Mouse (Mus musculus): Measurements from ENCODE around the gene Itpr1. TPM values are rescaled to one million over a fixed set of nuclear protein-coding genes. Genes with fewer than 3 reads are reported as not detected.
"Not testable (repeated sequence)": the region's sequence is repeated elsewhere in the genome, so short reads cannot be mapped to it uniquely, and the experiment has no call there.

Gene Itpr1
- total RNA-seq, 4 experiments from 2014 or later: 131 to 220 (median 161) TPM

DNA sequence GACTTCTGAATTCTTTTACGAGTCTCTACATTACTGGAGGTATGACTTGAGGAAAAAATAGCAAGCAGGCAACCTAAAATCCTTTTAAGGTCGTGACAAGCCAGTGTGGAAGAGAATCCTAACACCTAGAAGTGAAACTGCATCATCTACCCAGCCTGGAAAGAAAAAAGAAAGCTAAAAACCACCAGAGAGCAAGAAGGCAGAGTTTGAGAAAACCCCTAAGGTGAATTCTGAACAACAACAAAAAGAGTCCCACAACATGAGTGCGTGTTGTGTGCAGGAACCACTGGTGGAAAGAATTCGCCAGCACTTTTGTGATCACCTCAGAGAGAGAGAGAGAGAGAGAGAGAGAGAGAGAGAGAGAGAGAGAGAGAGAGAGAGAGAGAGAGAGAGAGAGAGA is 340.6 kb downstream of the Itpr1 start:
- DNase-seq: no peak

DNA sequence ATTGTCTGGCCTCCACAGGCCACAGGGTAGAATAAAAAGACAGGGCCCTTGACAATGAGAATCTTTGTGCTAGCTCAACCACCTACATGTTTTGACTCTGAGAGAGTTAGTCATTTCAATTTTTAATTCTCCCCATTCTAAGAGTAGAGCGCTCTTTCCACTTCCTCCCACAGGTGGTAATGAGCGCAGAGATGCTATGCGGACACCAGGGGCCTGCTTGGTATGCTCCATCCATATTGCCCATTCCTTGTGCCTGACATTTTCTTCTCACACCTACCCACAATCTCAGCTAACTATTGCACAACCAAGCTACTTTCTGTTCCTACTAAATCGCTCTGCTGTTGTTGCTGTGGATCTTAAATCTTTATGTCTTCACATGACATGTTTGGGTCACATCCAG is 341.5 kb downstream of the Itpr1 start:
- DNase-seq: no peak

DNA sequence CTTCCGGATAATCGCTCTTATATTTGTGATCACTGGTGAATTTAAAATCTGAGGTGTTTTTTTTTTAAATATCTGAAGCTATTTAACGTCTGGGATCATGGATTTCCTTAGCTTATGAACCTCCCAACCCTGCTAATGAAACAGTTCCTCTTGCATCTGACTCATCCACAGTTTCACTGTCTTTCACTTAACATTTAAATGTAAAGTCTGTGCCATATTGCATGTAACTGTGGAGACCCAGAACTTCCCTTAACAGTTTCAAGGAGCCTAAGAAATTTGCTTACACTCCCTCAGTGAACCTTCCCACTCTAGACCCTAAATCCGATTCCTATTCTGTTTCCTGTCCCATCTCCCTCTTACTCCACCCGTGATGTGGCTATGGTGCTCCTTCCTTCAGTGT is 342.0 kb downstream of the Itpr1 start:
- DNase-seq: no peak

DNA sequence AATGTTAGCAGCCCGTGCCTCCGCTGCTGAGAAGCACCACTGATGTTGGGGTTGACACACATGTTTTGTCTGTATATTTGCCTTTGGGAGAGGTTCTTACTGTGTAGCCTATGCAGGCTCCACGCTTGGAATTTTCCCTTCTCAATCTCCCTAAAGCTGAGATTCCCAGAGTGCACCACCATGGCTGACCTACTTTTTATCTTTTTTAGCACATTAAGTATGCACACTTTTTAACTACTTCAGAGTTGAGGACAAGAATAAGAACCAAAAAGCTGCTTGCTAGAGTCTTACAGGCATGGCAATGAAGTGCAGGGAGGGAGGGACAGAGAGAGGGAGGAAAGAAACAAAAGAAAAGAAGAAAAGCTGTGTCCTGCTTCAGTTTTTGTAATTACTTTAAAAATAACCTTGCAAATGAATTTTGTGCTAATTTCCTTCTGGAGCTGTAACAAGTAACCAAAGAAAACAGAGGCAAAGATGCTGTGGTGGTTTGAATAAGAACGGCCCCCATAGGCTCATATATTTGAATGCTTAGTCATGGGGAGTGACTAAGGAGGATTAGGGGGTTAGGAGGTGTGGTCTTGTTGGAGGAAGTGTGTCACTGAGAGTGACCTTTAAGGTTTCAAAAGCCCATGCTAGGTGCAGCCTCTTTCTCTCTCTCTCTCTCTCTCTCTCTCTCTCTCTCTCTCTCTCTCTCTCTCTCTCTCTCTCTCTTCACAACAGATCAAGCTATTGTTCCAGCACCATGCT is 344.9 kb downstream of the Itpr1 start:
- no peak for DNase-seq

DNA sequence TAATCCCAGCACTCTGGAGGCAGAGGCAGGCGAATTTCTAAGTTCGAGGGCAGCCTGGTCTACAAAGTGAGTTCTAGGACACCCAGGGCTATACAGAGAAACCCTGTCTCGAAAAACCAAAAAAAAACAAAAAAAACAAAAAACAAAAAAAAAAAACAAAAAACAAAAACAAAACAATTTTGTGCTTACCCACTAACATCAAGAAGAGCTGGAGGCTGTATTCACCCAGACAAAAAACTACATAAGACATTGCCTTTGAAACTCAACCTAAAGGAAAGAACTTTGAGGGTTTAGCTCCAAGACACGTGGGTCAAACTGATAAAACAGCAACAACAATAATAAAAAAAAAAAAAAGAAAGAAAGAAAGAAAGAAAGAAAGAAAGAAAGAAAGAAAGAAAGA is 346.3 kb downstream of the Itpr1 start:
- not testable (repeated sequence) for DNase-seq

DNA sequence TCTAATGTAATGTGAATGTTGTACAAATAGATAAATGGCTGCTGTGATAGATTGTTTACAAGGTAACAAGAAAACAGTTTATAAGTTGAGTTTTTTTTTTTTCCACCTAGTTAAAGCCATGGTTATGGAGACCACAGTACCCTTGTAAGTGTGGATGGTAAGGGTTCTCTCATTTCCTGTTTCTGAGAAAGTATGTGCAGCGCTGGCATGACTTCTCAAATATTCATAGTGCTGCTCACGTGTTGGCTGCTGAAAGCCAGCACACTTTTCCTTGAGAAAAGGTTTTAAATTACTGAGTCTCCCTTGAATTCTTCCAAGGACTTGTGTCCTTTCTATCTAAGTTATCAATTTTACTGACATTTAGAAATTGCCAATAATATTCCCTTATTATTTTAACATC is 350.1 kb downstream of the Itpr1 start:
- DNase-seq: no peak

DNA sequence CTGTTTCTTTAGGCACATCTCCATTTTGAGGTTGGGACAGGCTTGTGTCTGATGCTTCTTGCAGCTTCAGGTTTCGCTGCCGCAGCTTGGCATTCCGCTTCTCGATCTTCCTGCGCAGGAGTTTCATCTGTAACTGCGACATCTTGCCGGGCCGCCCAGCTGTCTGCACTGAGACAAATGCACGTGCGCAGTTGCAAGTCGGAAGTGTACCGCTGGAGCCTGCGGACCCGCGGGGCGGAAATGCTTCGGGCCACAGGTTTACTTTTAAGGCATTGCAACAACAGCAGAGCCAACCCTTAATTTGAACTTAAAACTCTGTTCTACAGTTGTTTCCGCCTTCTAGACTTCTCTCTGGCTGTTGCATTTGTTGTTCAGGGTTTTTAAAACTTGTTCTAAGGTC is 352.6 kb downstream of the Itpr1 start:
- not testable (repeated sequence) for DNase-seq

DNA sequence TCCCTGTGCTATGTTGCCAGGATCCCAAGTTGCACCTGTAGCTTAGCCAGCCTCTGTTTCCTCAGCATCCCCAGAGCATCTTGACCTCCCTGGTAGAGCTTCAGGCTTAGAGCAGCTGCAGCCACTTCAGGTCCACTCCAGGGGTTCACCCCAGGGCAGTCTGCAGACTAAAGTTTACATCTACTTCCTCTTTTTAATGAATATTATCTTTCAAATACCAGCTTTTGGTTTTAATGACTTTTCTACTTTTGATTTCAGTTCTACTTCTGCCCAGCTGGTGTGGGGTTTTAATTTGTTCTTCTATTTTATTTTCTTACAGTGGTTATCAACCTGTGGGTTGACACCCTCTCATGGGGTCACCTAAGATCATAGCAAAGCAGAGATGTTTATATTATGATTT is 353.7 kb downstream of the Itpr1 start:
- no peak for DNase-seq

DNA sequence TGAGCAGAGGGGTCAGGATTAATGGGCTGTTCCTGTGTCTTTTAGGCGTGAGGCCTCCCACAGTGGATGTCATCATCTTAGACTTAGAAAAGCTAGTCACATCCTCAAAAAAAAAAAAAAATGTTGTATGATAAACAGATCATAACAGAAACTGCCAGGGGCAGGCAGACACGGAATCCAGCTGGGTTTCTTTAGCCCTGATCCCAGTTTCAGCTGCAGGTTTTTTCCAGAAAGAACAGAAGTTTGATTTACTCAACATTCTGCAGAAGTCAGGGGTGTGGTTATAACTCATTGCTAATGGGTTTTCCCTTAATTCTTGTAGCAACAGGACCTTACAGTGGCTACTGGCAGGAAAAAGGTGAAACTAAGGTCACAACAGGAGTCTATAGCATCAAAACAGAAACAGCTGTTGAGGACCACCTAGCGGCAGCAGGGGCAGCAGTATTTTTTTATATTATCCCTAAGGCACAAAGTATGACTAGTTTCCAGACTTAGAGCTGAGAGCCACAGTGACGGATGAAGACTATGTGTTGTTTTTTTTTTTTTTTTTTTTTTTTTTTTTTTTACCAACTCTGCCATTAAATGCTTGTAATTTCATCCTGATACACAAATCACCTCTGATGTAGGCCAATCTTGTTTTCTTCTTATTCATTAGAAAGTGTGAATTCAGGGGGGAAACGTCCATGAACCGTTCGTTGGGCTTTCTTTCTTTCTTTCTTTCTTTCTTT is 356.7 kb downstream of the Itpr1 start:
- no peak for DNase-seq

DNA sequence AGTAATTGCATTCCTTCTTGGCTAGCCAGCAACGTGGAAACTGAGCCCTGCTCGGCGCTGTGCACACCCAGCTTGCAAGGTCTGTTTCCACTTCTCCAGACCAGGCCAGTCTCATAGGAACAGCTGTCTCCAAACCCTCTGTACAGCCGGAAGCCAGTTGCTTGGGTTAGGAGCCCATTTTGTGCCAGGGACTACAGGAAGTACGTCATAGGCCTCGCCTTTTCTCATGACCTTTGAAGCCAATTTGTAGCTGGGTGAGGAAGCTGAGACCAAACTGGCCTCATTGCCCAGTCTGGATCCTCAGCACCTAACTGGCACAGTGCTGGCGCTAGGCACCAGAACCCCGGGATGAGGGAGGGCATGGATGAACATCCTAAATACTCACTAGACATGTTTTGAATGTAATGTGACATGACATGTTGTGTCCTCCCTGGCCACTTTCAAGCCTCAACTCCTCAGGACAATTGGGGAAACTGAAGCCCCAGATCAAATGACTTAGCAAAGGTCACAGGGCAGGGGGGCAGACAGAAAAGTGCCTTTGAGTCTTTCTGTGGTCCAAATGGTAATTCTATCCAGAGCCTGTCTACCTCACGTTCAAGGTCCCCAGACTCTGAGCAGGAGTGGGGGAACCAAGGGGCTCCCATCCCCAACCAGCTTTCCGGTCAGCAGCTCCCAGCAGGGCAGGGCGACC is 357.6 kb downstream of the Itpr1 start:
- peak; percentile 61 for DNase-seq

DNA sequence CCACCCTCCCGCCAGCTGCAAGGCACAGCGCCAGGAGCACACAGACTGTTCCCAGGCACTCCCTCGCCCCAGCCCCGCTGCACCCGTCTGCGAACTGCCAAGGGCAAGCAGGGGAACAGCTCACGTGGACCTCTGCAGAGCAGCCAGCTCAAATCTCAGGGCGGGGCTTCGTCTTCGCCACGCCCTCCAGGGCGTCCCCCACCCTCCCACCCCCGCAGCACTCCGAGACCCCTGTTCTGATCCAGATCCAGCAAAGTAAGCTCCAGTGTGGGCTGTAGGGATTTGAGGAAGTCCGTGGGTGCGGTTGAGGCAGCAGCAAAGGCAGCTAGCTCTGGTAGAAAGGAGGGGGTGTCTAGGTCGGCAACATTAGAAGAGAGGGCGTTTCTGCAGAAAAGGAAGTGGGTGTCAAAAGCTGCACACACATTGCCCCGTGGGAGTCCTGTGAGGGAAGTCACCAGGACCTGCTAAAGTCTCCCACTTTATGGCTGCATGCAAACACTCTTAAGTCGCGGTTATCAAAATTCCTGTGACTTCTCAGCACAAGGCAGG is 358.2 kb downstream of the Itpr1 start:
- peak; percentile 91 for DNase-seq

DNA sequence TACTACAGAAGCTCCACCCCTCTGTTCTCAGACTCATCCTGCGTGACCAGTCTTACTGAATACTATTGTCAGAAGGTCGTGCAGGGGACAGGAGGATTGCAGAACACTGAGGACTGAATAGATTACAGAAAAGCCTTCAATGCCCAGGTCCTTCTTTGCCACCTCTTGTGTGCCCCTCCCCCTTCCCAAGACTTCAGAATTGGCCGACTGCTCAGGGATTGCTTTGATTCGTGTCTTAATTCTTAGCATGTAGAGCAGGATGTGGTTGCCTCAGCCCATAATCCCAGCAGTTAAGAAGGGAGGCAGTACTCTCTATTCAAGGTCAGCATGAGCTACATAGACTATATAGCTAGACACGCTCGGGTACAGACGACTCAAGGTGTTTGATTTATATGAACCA is 359.8 kb downstream of the Itpr1 start:
- no peak for DNase-seq

DNA sequence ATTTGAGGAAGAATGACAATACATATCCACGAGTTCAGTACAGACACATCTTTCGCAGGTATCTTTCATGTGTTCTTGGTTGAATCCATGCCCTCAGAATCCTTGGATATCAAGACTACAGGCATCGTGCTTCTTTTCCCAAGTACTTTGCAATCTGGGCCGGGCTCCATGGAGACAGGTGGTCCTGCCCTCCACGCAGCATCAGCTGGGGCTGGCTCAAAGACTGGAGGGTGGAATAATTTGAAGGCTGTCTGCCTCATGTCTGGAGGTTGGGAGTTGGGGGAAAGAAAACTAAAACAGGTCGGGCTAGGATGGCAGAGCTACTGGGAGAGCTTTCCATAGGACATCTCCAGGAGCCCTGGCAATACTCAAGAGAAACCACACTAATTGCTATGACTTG is 364.2 kb downstream of the Itpr1 start:
- DNase-seq: no peak

DNA sequence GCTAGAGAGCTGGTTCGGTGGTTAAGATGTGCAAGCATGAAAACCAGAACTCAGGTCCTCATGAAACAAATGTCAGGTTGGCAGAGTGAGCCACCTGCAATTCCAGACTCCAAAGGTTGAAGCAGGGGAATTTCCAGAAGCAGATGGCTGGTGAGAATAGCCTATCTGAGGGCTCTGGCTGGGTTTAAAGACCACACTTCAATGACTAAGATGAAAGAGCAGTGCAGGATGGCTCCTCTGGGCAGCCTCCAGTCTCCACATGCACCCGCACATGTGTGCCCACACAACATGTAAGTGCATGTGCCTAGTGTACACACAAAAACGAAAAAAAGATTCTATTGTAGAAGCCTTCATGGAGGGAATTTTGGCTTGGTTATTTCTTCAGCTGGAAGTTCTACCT is 375.5 kb downstream of the Itpr1 start:
- no peak for DNase-seq

DNA sequence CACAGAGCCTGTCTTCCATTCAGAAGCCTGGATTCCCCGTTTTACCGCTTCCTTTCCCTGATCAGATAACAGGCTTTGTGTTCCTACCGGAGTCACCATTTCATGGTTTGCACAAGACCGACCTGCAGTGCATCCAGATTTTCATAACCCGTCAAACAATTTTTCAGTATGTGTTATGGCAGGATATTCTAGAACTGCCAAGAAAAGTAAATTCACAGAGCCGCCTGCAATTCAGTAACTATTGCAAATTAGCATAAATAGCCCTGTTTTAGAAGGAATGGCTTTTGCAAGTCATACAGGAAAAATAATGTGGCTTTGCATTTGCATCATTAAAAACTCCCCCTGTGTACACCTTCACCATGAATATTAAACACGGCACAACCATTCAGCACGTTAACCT is 379.3 kb downstream of the Itpr1 start:
- DNase-seq: no peak

DNA sequence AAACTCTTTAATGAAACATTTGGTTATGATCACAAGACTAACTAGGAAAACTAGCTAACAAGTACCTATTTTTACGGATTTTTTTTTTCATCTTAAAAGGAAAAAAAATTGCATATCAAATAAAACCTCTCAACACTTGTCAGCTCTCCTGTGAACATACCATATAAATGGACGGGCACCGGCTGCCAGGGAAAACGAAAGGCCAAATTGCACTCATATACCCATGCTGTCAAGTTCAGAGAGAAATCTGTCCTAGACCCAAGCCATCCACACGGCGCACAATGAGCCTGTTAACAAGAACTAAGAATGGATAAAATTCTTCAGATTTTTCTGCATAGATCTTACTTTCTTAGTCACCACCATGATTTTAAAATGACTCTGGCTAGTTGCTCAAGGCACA is 379.7 kb downstream of the Itpr1 start:
- DNase-seq: no peak

DNA sequence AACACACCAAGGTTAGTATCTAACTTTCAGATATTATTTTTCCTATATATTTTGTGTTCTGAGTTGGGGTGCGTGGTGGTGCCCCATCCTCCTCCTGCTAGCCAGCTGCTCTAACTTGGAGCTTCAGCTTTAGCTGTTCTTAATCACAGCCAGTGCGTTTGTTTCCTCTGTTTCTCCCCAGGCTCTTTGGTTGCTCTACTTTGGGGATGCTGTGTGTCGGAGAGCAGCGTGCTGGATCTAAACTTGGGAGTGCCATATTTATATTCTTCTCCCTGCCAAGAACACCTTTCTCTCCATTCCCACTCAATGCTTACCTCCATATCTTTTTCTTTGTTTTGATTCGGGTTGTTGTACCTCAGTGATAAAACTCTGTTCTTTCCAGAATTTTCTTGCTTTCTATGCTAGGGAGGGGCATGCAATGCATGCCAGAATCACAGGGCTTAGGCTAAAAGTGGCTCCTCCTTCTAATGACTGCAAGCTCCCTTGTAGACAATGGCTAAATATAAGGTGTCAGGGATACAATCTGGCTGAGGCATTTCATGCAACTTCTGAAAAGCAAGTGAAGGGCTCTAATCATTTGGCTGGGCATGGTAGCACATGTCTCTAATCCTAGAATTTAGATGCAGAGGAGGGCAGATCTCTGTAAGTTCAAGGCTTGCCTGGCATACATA is 381.4 kb downstream of the Itpr1 start:
- no peak for DNase-seq

DNA sequence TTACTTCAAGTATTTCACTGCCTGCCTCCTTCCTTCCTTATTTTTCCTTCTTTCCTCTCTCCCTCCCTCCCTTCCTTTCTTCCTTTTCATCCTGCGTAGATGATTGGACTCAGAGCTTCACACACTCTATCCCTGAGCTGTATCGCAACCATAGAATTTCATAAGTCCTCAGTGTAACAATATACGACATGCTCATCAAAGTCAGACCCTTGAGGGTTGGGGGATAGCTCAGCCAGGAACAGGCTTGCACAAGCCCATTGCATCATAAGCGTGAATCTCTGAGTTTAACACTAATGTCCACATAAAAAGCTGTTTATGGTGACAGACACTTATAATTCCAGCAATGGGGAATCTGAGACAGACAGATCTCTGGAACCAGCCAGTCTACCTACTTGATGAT is 385.8 kb downstream of the Itpr1 start:
- DNase-seq: no peak

DNA sequence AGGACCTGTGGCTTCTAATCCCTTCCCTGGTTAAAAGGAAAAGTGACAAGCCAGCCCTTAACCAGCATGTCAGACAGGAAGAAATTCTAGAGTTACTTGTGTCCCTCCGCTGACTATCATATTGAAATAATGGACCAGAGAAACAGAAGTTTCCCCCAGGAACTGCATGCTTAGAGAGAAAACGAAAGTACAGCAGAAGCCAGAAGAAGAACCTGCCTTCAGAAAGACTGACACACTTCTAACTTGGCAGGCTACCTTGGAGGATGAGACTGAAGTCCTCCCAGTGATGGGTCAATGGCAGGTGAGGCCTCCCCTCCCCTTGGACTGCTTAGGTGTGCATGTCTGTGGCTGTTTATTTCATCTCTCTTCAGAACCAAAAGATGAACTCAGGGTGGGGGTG is 386.4 kb downstream of the Itpr1 start:
- no peak for DNase-seq

Data from adrenal gland, adult 8-10 months (tissue).